Mouse (Mus musculus): Measurements from ENCODE around the gene Nrn1. TPM values are rescaled to one million over a fixed set of nuclear protein-coding genes. Genes with fewer than 3 reads are reported as not detected.

Nrn1 gene
- polyA plus RNA-seq, 1 experiment from 2014 or later: 0.54 TPM

DNA sequence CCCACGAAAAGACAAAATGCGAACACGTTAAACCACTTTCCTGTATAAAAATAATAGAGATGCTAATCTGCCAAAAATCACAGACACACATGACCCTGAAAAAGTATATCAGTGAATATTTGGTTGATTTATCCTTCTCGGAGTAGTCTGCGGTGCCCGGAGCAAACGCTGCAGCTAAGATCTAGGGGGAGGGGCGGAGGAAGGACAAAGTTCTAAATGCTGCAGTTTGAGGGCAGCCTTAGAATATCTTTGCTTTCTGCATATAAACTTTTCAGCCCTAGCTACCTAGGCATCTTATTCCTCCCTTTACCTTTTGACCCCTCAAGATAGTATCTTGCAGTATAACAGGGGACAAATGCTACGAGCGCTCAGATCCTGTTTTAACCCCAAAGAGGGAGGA, 1.4 kb downstream of the Nrn1 start:
- WGBS: 2% methylated on average over 10 of the region's 10 CpGs
- Histone ChIP-seq H3K27ac (ENCODE audit: low read length) (no peak overlapping the region), H3K4me1 (replicated peaks; ENCODE audit: control insufficient read depth, insufficient read depth, low read length) (peaks cover 27% of the 10 kb centered on the region; the same call in 1 of the 2 replicates), H3K9me3 (ENCODE audit: control insufficient read depth, low read length) (no peaks in the 10 kb centered on the region), H3K27me3 (ENCODE audit: control insufficient read depth, insufficient read depth, low read depth, low read length) (peaks cover 71% of the 10 kb centered on the region), H3K36me3 (ENCODE audit: control insufficient read depth, insufficient read depth, low read length) (no peaks in the 10 kb centered on the region), H3K9ac (ENCODE audit: low read length) (no peak overlapping the region), H3K4me2 (ENCODE audit: low read depth, low read length) (no peak overlapping the region), H3K4me3 (ENCODE audit: low read length) (no peak overlapping the region)
- ATAC-seq (ENCODE audit: low read depth): no peak

DNA sequence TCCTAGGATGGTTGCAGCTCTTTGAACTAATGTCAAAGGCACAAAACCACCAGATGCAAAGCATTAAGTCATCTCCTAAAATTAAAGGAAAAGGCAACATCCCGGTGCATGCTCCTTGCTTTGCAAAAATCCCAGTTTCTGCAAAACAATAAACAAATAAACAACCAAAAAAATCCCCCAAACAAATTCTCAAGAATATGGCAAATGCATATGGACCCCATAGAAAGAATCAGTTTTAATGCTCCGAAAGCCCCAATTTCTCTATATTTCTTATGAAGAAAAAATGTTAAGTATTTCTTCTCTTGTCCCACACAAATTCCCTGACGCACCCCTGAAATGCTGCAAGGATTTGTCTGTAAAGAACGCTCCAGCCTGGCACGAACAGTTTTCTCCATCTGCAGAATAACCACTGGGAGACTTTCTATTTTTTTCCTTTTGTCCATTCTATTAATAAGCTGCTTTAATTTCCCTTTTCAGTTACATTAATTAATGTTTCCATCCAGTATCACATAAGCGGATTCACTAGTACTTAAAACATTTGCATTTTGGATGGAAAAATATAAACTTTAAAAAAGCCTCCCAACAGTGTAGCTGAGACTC, 1.9 kb downstream of the Nrn1 start:
- H3K27me3 ChIP-seq (ENCODE audit: control insufficient read depth, insufficient read depth, low read depth, low read length): peaks cover 77% of the 10 kb centered on the region
- H3K4me3 ChIP-seq (ENCODE audit: low read length): no peak overlapping the region
- no peak overlapping the region for H3K27ac ChIP-seq (ENCODE audit: low read length)
- H3K4me2 ChIP-seq (ENCODE audit: low read depth, low read length): no peak overlapping the region
- WGBS: 5% methylated on average over 6 of the region's 6 CpGs
- peaks cover 4% of the 10 kb centered on the region; the same call in 1 of the 2 replicates for H3K9me3 ChIP-seq (ENCODE audit: control insufficient read depth, low read length)
- ATAC-seq (ENCODE audit: low read depth): no peak
- no peaks in the 10 kb centered on the region for H3K36me3 ChIP-seq (ENCODE audit: control insufficient read depth, insufficient read depth, low read length)
- peaks cover 27% of the 10 kb centered on the region; the same call in 1 of the 2 replicates for H3K4me1 ChIP-seq (replicated peaks; ENCODE audit: control insufficient read depth, insufficient read depth, low read length)
- H3K9ac ChIP-seq (ENCODE audit: low read length): no peak overlapping the region

DNA sequence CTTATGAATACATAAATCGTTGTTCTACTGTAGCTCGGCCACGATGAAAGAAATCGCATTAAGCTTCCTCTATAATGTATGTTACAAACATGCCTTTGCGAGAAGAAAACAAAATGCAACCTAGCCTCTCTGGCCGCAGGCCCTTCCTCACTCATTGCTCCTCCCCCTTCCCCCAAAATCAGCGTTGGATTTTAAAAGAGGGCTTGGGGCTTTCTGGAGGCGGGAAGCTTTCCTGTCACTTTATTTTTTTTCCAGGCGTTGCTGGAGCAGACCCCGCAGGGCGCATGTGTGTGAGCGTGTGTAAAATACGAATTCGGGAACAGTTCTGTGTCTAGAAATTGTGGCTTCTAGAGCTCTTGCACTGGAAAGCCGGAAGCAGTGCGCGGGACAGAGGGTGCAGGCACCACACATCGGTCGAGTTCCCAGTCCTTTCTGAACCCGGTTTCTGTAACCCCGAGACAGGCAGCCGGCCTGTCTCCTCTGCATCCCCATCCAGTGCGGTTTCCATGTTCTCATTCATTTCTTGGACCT, 2.9 kb downstream of the Nrn1 start:
- under 1% methylated on average over 23 of the region's 23 CpGs for WGBS
- peaks cover 4% of the 10 kb centered on the region; the same call in 1 of the 2 replicates for H3K9me3 ChIP-seq (ENCODE audit: control insufficient read depth, low read length)
- peak overlapping the region; percentile 62 for H3K4me2 ChIP-seq (ENCODE audit: low read depth, low read length)
- no peak overlapping the region for H3K27ac ChIP-seq (ENCODE audit: low read length)
- ATAC-seq (ENCODE audit: low read depth): no peak
- no peaks in the 10 kb centered on the region for H3K36me3 ChIP-seq (ENCODE audit: control insufficient read depth, insufficient read depth, low read length)
- peak overlapping the region; percentile 43 for H3K4me3 ChIP-seq (ENCODE audit: low read length)
- H3K9ac ChIP-seq (ENCODE audit: low read length): no peak overlapping the region
- peaks cover 84% of the 10 kb centered on the region for H3K27me3 ChIP-seq (ENCODE audit: control insufficient read depth, insufficient read depth, low read depth, low read length)
- peaks cover 29% of the 10 kb centered on the region; the same call in 1 of the 2 replicates for H3K4me1 ChIP-seq (replicated peaks; ENCODE audit: control insufficient read depth, insufficient read depth, low read length)

- Histone ChIP-seq H3K4me1 (replicated peaks; ENCODE audit: control insufficient read depth, insufficient read depth, low read length) (peaks cover 30% of the 10 kb centered on the region; the same call in 1 of the 2 replicates), H3K27me3 (ENCODE audit: control insufficient read depth, insufficient read depth, low read depth, low read length) (peaks cover 90% of the 10 kb centered on the region), H3K9ac (ENCODE audit: low read length) (no peak overlapping the region), H3K36me3 (ENCODE audit: control insufficient read depth, insufficient read depth, low read length) (no peaks in the 10 kb centered on the region), H3K4me3 (ENCODE audit: low read length) (peak overlapping the region; percentile 43), H3K9me3 (ENCODE audit: control insufficient read depth, low read length) (peaks cover 4% of the 10 kb centered on the region; the same call in 1 of the 2 replicates), H3K4me2 (ENCODE audit: low read depth, low read length) (peak overlapping the region; percentile 62), H3K27ac (ENCODE audit: low read length) (no peak overlapping the region)
- WGBS: 2% methylated on average over 34 of the region's 34 CpGs
- no peak for ATAC-seq (ENCODE audit: low read depth)
These were observed 3.7 kb downstream of the Nrn1 start for GRCm38 (mm10) chr13:36731016-36731930.

DNA sequence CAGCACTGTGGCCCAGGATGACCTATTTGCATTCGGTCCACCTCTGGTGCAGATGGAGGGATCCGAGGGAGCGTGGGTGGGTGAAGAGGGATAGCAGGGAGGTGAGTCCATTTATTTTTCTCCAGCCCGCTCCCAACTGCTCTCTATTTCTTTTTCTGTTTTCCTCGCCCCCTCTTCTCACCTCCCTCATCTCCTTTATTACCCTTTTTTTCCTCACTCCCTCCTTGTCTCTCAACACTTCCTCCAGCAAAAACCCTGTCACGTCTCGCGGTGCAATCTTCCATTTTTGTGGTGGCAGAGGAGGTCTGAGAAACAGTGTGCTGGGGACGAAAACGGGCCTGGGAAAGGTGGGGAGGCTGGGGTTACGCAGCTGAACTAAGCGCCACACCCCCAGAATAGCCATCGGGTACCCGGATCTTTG, 4.6 kb downstream of the Nrn1 start:
- ATAC-seq (ENCODE audit: low read depth): no peak
- Histone ChIP-seq H3K4me1 (replicated peaks; ENCODE audit: control insufficient read depth, insufficient read depth, low read length) (peaks cover 24% of the 10 kb centered on the region; the same call in 1 of the 2 replicates), H3K27ac (ENCODE audit: low read length) (no peak overlapping the region), H3K9ac (ENCODE audit: low read length) (no peak overlapping the region), H3K4me2 (ENCODE audit: low read depth, low read length) (no peak overlapping the region), H3K9me3 (ENCODE audit: control insufficient read depth, low read length) (peaks cover 4% of the 10 kb centered on the region; the same call in 1 of the 2 replicates), H3K36me3 (ENCODE audit: control insufficient read depth, insufficient read depth, low read length) (no peaks in the 10 kb centered on the region), H3K27me3 (ENCODE audit: control insufficient read depth, insufficient read depth, low read depth, low read length) (peaks cover 91% of the 10 kb centered on the region), H3K4me3 (ENCODE audit: low read length) (no peak overlapping the region)
- WGBS: 5% methylated on average over 14 of the region's 14 CpGs

DNA sequence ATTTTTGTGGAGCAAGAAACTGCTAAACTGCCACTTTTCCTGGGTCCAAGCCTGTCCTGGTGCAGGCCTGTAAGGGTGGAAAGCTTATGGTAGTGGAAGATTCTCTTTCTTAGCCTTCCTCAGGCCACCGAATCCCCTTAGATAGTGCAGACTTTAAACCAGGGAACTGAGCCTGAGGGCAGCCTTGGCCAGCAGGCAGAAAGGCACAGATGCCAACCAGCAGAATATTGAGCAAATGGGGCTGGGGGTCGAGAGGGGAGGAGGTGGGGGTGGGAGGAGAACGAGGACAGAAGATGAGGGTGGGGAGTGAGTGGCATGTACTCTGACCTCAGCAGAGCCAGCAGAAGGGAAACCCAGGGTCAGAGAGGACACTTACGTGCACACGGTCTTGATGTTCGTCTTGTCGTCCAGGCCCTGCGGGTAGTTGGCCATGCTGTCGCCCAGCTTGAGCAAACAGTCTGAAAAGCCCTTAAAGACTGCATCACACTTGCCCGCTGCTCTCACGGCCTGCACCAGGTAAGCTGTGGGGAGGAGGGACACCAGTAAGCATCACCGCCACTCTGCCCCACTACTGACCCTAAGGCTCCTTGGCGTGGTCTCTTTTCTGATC, 5.1 kb downstream of the Nrn1 start:
- H3K36me3 ChIP-seq (ENCODE audit: control insufficient read depth, insufficient read depth, low read length): no peaks in the 10 kb centered on the region

GRCm38 (mm10) chr13:36728509-36728908, 6.4 kb downstream of the Nrn1 start:
- peaks cover 91% of the 10 kb centered on the region for H3K27me3 ChIP-seq (ENCODE audit: control insufficient read depth, insufficient read depth, low read depth, low read length)
- H3K9ac ChIP-seq (ENCODE audit: low read length): no peak overlapping the region
- peaks cover 24% of the 10 kb centered on the region for H3K4me1 ChIP-seq (replicated peaks; ENCODE audit: control insufficient read depth, insufficient read depth, low read length)
- H3K9me3 ChIP-seq (ENCODE audit: control insufficient read depth, low read length): peaks cover 4% of the 10 kb centered on the region; the same call in 1 of the 2 replicates
- H3K4me2 ChIP-seq (ENCODE audit: low read depth, low read length): no peak overlapping the region
- no peak overlapping the region for H3K27ac ChIP-seq (ENCODE audit: low read length)
- H3K4me3 ChIP-seq (ENCODE audit: low read length): no peak overlapping the region
- no peaks in the 10 kb centered on the region for H3K36me3 ChIP-seq (ENCODE audit: control insufficient read depth, insufficient read depth, low read length)
- ATAC-seq (ENCODE audit: low read depth): no peak
- 13% methylated on average over 5 of the region's 5 CpGs for WGBS

More for the DNA sequence above, 5.1 kb downstream of the Nrn1 start:
- no peak overlapping the region for H3K27ac ChIP-seq (ENCODE audit: low read length)
- H3K4me3 ChIP-seq (ENCODE audit: low read length): no peak overlapping the region
- H3K9me3 ChIP-seq (ENCODE audit: control insufficient read depth, low read length): peaks cover 4% of the 10 kb centered on the region; the same call in 1 of the 2 replicates
- no peak overlapping the region for H3K4me2 ChIP-seq (ENCODE audit: low read depth, low read length)
- ATAC-seq (ENCODE audit: low read depth): no peak
- H3K9ac ChIP-seq (ENCODE audit: low read length): no peak overlapping the region
- H3K27me3 ChIP-seq (ENCODE audit: control insufficient read depth, insufficient read depth, low read depth, low read length): peaks cover 91% of the 10 kb centered on the region
- WGBS: 7% methylated on average over 13 of the region's 13 CpGs
- H3K4me1 ChIP-seq (replicated peaks; ENCODE audit: control insufficient read depth, insufficient read depth, low read length): peaks cover 21% of the 10 kb centered on the region; the same call in 1 of the 2 replicates

DNA sequence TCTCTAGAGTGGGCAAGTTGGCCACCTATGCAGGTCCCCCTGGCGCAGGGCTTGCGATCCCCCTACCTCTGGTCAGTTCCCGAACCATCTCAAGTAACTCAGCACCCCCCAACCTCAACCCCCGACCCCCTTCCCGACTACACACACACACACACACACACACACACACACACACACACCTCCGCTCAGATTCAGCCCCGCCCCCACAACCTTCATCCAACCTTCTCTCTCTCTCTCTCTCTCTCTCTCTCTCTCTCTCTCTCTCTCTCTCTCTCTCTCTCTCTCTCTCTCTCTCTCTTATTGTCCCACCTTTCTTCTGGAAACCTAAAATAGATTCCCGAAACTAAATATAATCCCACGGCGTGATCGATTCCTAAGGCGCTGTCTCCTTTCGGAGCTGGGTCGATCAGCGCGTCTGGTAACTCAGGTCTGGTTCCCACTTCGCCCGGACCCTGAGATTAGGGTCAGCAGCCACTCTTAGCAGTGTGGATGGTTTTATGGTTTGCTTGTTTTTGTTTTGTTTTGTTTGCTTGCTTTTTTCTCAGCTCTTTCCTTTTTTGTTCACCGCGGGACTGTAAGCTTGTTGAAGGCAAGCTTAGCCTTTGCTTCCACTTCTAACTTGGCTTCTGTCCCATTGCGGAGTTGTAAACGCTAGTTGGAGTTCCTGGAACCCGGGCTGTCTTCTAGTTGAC, 7.0 kb downstream of the Nrn1 start:
- Histone ChIP-seq H3K4me3 (ENCODE audit: low read length) (no peak overlapping the region; the same call in 1 of the 2 replicates), H3K4me2 (ENCODE audit: low read depth, low read length) (peak overlapping the region; percentile 47; the same call in 1 of the 2 replicates), H3K9ac (ENCODE audit: low read length) (no peak overlapping the region), H3K27me3 (ENCODE audit: control insufficient read depth, insufficient read depth, low read depth, low read length) (peaks cover 92% of the 10 kb centered on the region), H3K9me3 (ENCODE audit: control insufficient read depth, low read length) (peaks cover 4% of the 10 kb centered on the region; the same call in 1 of the 2 replicates), H3K27ac (ENCODE audit: low read length) (no peak overlapping the region), H3K36me3 (ENCODE audit: control insufficient read depth, insufficient read depth, low read length) (no peaks in the 10 kb centered on the region), H3K4me1 (replicated peaks; ENCODE audit: control insufficient read depth, insufficient read depth, low read length) (peaks cover 24% of the 10 kb centered on the region)
- 1% methylated on average over 21 of the region's 23 CpGs for WGBS
- ATAC-seq (ENCODE audit: low read depth): no peak

All from lung, embryonic 16.5 days (tissue).